Mouse (Mus musculus) embryonic facial prominence, embryonic 15.5 days (tissue): ENCODE measurements around the gene Cbarp. TPM values are rescaled to one million over a fixed set of nuclear protein-coding genes. Genes with fewer than 3 reads are reported as not detected.

Source experiments
- ATAC-seq: fragments of 200-750 bp; cut with Nextera tagmentation; 2 replicates; pipeline ENCODE4 v1.8.0; 2017; ENCODE audit warnings: low read depth, moderate TSS enrichment; ENCODE audit not compliant: insufficient number of reproducible peaks, low FRiP score, low TSS enrichment
- H3K27ac ChIP-seq: fragments of 300-500 bp; sonication (generic); replicated peaks from 2 replicates; pipeline ENCODE4 v1.5.1; 2015; ENCODE audit warnings: mild to moderate bottlenecking, inconsistent platforms
- H3K27me3 ChIP-seq: fragments of 300-500 bp; sonication (generic); 2 replicates; pipeline ENCODE4 v1.6.1; 2015; ENCODE audit warnings: inconsistent platforms
- H3K36me3 ChIP-seq: fragments of 300-500 bp; sonication (generic); 2 replicates; pipeline ENCODE4 v1.6.1; 2015; ENCODE audit warnings: mild to moderate bottlenecking, inconsistent platforms
- H3K4me1 ChIP-seq: fragments of 300-500 bp; sonication (generic); 2 replicates; pipeline ENCODE4 v1.6.1; 2015; ENCODE audit warnings: inconsistent platforms
- H3K4me2 ChIP-seq: fragments of 300-500 bp; sonication (generic); replicated peaks from 2 replicates; pipeline ENCODE4 v1.6.1; 2015; ENCODE audit warnings: mild to moderate bottlenecking, inconsistent platforms
- H3K4me3 ChIP-seq: fragments of 300-500 bp; sonication (generic); replicated peaks from 2 replicates; pipeline ENCODE4 v1.5.1; 2015; ENCODE audit warnings: mild to moderate bottlenecking, inconsistent platforms
- H3K9ac ChIP-seq: fragments of 300-500 bp; sonication (generic); 2 replicates; pipeline ENCODE4 v1.6.1; 2015; ENCODE audit warnings: inconsistent platforms
- H3K9me3 ChIP-seq: fragments of 300-500 bp; sonication (generic); replicated peaks from 2 replicates; pipeline ENCODE4 v1.6.1; 2016; ENCODE audit warnings: inconsistent platforms
- WGBS: fragments of 180-500 bp; shearing (Covaris S2); methylation state at CpG from one replicate; pipeline ENCODE4 v1.1.7; 2015; 5-methylcytosine and 5-hydroxymethylcytosine counted together
- polyA plus RNA-seq: library from polyadenylated mRNA; unstranded; fragments of >200 nt; fragmentation: Nextera tagmentation; extraction: Ambion mirVana; gene quantifications from 2 replicates; pipeline ENCODE4 v1.2.1, GENCODE M21; 2015

Cbarp gene
- polyA plus RNA-seq, 1 experiment from 2014 or later: 10.9 TPM

DNA sequence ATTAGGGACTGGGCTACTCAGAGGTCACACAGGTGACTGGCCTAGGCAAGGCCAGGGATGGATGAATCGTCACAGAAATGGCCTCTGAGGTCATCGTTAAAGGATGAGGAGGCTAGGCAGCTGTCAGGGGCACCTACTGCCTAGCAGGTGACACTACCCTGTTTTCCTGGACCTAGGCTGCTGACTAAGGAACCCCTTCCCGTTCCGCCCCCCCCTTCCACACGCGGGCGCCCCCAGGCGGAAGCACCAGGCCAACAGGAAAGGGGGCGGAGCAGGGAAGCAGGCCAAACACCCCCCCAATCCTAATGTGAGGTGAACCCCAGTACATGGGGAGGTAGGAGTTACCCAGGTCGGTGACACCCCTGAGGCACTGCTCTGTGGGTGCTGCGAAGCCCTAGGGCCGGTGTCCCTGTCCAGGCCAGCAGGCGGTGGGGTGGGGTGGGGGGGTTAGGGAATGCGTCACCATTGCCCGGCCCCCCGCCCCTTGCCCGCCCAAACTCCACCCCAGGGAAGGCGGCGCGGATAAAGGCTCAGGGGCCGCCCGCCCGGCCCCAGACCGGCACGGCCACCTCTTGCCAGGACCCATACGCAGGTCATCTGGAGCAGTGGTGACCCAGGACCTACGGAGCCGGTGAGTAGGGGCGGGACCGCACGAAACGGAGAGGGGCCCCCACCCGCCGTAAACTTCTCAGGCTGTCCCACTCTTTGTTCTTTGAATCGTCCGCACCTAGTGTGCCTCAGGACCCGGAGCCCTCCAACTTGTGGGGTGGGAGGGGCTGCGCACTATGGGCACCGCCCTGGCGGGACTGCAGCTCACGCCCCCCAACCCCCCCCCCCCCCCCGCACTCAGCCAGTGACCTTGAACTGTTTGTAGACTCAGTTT, 7.3 kb upstream of the Cbarp start, which contains the start of gene Midn:
TSS of gene Midn (plus strand) at position 554 of the 883 bp plus-strand sequence.
- Histone ChIP-seq H3K4me2 (peak within 1 kb of the TSS; percentile 83), H3K4me1 (peaks cover 64% of the 10 kb centered on the region), H3K9ac (peak within 1 kb of the TSS; percentile 85), H3K27ac (peak within 1 kb of the TSS; percentile 100), H3K27me3 (no peaks in the 10 kb centered on the region), H3K4me3 (peak within 1 kb of the TSS; percentile 90), H3K9me3 (no peaks in the 10 kb centered on the region), H3K36me3 (peaks cover 30% of the 10 kb centered on the region)
- peak; percentile 52 for ATAC-seq
- WGBS: under 1% methylated on average over 39 of the region's 42 CpGs

GRCm38 (mm10) chr10:80147146-80147718, 6.6 kb upstream of the Cbarp start:
- H3K9ac ChIP-seq: no peak overlapping the region
- H3K27ac ChIP-seq: peak overlapping the region; percentile 100
- H3K9me3 ChIP-seq: no peaks in the 10 kb centered on the region
- H3K4me3 ChIP-seq: peak overlapping the region; percentile 90
- ATAC-seq: no peak
- H3K27me3 ChIP-seq: no peaks in the 10 kb centered on the region
- peak overlapping the region; percentile 83 for H3K4me2 ChIP-seq
- peaks cover 63% of the 10 kb centered on the region for H3K4me1 ChIP-seq
- 70% methylated on average over 5 of the region's 5 CpGs for WGBS
- H3K36me3 ChIP-seq: peaks cover 23% of the 10 kb centered on the region

- H3K9ac ChIP-seq: peak overlapping the region; percentile 12; the same call in 1 of the 2 replicates
- ATAC-seq: no peak
- H3K27ac ChIP-seq: peak overlapping the region; percentile 100
- H3K27me3 ChIP-seq: no peaks in the 10 kb centered on the region
- no peak overlapping the region for H3K4me2 ChIP-seq
- peaks cover 57% of the 10 kb centered on the region for H3K4me1 ChIP-seq
- 60% methylated on average over 4 of the region's 4 CpGs for WGBS
- H3K4me3 ChIP-seq: peak overlapping the region; percentile 90; the same call in 1 of the 2 replicates
- H3K36me3 ChIP-seq: peaks cover 23% of the 10 kb centered on the region
- H3K9me3 ChIP-seq: no peaks in the 10 kb centered on the region
These were observed 6.0 kb upstream of the Cbarp start for GRCm38 (mm10) chr10:80146568-80147011.

GRCm38 (mm10) chr10:80145896-80146295, 5.3 kb upstream of the Cbarp start:
- H3K4me1 ChIP-seq: peaks cover 61% of the 10 kb centered on the region

GRCm38 (mm10) chr10:80144864-80145838, 4.5 kb upstream of the Cbarp start:
- Histone ChIP-seq H3K9me3 (no peaks in the 10 kb centered on the region), H3K9ac (no peak overlapping the region), H3K27ac (peak overlapping the region; percentile 100), H3K4me2 (no peak overlapping the region), H3K4me3 (no peak overlapping the region), H3K4me1 (peaks cover 65% of the 10 kb centered on the region), H3K27me3 (no peaks in the 10 kb centered on the region), H3K36me3 (peaks cover 23% of the 10 kb centered on the region)
- WGBS: 67% methylated on average over 20 of the region's 20 CpGs
- ATAC-seq: no peak

More at GRCm38 (mm10) chr10:80145896-80146295, 5.3 kb upstream of the Cbarp start:
- Histone ChIP-seq H3K4me3 (0 out of 2 replicates have a peak overlapping the region, but pooled peaks have one; percentile 2), H3K4me2 (0 out of 2 replicates have a peak overlapping the region, but pooled peaks have one; percentile 4), H3K9me3 (no peaks in the 10 kb centered on the region), H3K27ac (peak overlapping the region; percentile 100), H3K9ac (no peak overlapping the region), H3K36me3 (peaks cover 23% of the 10 kb centered on the region), H3K27me3 (no peaks in the 10 kb centered on the region)
- 57% methylated on average over 6 of the region's 6 CpGs for WGBS
- no peak for ATAC-seq

DNA sequence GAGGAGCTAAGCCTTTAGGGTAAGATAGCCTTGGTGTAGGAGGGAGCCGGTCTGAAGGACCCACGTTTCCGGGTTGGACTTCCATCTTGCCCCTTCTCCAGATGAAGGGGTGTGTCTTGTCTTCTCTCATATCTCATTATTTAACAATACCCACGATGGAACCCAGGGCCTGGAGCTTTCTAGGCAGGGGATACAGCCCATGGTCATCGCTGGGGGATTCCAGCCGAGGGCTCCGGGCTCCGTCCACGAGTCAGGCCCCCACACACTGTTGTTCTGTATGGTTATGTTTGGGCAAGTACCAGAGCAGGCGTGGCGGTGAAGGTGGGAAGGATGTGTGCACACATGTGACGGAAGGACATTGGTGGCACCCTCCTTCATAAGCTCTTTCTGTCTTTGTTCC, 3.5 kb upstream of the Cbarp start:
- no peak overlapping the region for H3K4me2 ChIP-seq
- H3K4me1 ChIP-seq: peaks cover 71% of the 10 kb centered on the region
- H3K9ac ChIP-seq: no peak overlapping the region
- H3K27ac ChIP-seq: no peak overlapping the region
- no peak for ATAC-seq
- peaks cover 23% of the 10 kb centered on the region for H3K36me3 ChIP-seq
- no peaks in the 10 kb centered on the region for H3K27me3 ChIP-seq
- no peak overlapping the region for H3K4me3 ChIP-seq
- 89% methylated on average over 12 of the region's 12 CpGs for WGBS
- no peaks in the 10 kb centered on the region for H3K9me3 ChIP-seq

DNA sequence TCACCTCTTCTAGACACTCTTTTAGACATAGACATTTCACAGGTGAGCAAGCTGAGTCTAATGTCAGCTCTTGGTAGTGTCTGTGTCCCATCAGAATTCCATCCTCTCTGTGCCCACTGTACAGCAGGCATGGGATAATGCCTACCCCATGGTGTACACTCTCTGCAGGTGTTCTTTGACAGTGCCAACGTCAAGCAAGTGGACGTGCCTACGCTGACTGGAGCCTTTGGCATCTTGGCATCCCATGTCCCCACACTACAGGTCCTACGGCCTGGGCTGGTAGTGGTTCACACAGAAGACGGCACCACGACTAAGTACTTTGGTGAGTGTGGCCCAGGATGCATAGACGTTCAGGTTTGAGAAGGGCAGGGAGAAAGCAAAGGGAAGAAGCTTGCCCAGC, 3.0 kb upstream of the Cbarp start:
- Histone ChIP-seq H3K27me3 (no peaks in the 10 kb centered on the region; the same call in 1 of the 2 replicates), H3K9me3 (no peaks in the 10 kb centered on the region), H3K4me1 (peaks cover 74% of the 10 kb centered on the region), H3K4me3 (no peak overlapping the region), H3K4me2 (no peak overlapping the region; the same call in 1 of the 2 replicates), H3K27ac (no peak overlapping the region), H3K9ac (no peak overlapping the region), H3K36me3 (peaks cover 23% of the 10 kb centered on the region)
- no peak for ATAC-seq
- WGBS: 91% methylated on average over 7 of the region's 7 CpGs

- peaks cover 23% of the 10 kb centered on the region for H3K36me3 ChIP-seq
- ATAC-seq: no peak
- under 1% methylated on average over 15 of the region's 15 CpGs for WGBS
- peak overlapping the region; percentile 90 for H3K27ac ChIP-seq
- peaks cover 5% of the 10 kb centered on the region; the same call in 1 of the 2 replicates for H3K27me3 ChIP-seq
- H3K9me3 ChIP-seq: no peaks in the 10 kb centered on the region
- peaks cover 80% of the 10 kb centered on the region for H3K4me1 ChIP-seq
- H3K4me3 ChIP-seq: peak overlapping the region; percentile 79
- H3K9ac ChIP-seq: peak overlapping the region; percentile 83
- peak overlapping the region; percentile 74 for H3K4me2 ChIP-seq
These were observed 1.9 kb upstream of the Cbarp start for GRCm38 (mm10) chr10:80142530-80142925.

- peak overlapping the region; percentile 90 for H3K27ac ChIP-seq
- peaks cover 8% of the 10 kb centered on the region for H3K27me3 ChIP-seq
- under 1% methylated on average over 43 of the region's 43 CpGs for WGBS
- peaks cover 80% of the 10 kb centered on the region for H3K4me1 ChIP-seq
- peak overlapping the region; percentile 83 for H3K9ac ChIP-seq
- H3K4me3 ChIP-seq: peak overlapping the region; percentile 79
- peak; percentile 86 for ATAC-seq
- peak overlapping the region; percentile 74 for H3K4me2 ChIP-seq
- H3K36me3 ChIP-seq: peaks cover 23% of the 10 kb centered on the region
- H3K9me3 ChIP-seq: no peaks in the 10 kb centered on the region
These were observed 1.3 kb upstream of the Cbarp start for GRCm38 (mm10) chr10:80141786-80142529.

- Histone ChIP-seq H3K9me3 (no peaks in the 10 kb centered on the region), H3K27me3 (peaks cover 13% of the 10 kb centered on the region), H3K4me2 (peak overlapping the region; percentile 74), H3K4me3 (peak overlapping the region; percentile 79), H3K9ac (peak overlapping the region; percentile 31; the same call in 1 of the 2 replicates), H3K4me1 (peaks cover 80% of the 10 kb centered on the region), H3K27ac (peak overlapping the region; percentile 90), H3K36me3 (peaks cover 23% of the 10 kb centered on the region)
- WGBS: under 1% methylated on average over 29 of the region's 29 CpGs
- peak; percentile 71 for ATAC-seq
These were observed 608 bp upstream of the Cbarp start for GRCm38 (mm10) chr10:80141243-80141642.
